Mouse (Mus musculus): ENCODE measurements at regions not wholly inside any gene's neighbourhood (a gene's known extent, or its start where the extent isn't known, plus 50 kb on each side); places are given as distances from the start of the nearest gene placed in this dataset.

DNA sequence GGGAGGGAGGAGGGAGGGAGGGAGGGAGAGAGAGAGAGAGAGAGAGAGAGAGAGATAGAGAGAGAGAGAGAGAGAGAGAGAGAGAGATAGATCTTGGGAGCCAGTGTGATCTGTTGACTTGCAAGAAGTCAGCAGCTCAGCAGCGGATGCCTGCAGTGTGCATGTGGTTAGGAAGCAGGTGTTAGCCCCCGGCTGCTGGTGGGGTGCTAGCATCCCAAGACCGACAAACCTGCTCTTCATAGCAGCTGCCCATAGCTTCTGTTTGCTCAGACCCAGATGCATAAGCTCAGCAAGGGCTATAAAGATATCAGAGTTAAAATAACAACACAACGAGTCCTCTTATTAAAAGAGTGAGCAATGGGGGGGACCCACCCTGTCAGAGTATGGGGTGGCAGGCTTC is 88.7 kb upstream of the Hdac4 start:
- DNase-seq = no peak

DNA sequence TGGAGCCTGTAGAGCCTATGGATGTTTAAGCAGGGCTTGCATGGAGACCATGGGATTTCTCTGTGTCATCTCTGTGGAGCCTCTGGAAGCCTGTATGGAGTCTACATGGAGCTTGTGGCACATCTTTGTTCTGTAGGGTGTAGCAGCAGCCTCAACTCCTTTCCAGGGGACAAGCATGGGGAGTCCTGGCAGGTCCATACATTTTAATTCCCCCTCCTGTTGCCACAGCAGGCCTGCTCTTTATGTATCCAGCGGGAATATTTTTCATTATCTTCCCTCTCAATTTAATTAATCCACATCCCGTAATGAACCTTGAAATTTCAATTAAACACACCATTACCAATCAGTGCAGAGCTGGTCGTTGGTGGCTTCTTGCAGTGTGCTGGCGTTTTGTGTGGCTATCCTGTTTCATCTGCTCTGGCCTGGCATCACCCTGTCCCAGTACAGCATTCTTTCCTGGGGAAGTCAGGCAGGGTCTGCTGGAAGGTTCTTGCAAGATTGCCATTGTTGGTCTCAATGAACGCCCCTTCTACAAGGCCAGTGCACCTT is 81.8 kb upstream of the Hdac4 start:
- no peak for DNase-seq

DNA sequence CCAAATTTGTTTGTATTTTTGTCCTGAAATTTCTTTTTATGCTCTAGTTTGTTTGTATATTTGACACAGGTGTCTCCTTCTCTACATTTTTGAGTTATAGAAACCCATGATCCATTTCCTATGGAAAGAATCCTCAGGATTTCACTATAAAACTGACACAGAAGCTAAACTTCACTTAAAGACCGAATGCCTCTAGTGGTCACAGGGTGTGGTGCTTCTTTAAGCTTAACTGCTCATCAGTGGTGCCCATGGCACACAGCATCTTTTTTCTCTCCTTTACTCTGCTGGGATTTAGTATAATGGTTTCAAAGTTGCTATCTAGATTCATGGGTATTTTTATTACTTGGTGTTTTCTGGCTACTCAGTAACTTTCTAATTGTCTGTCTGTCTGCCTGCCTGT is 79.9 kb upstream of the Hdac4 start:
- DNase-seq = no peak

- DNase-seq = no peak
These were observed 78.3 kb upstream of the Hdac4 start for GRCm38 (mm10) chr1:92273760-92274159.

GRCm38 (mm10) chr1:92271676-92272291 is 76.3 kb upstream of the Hdac4 start:
- peak; percentile 44 for DNase-seq

GRCm38 (mm10) chr1:92270486-92271058 is 75.1 kb upstream of the Hdac4 start:
- no peak for DNase-seq

DNA sequence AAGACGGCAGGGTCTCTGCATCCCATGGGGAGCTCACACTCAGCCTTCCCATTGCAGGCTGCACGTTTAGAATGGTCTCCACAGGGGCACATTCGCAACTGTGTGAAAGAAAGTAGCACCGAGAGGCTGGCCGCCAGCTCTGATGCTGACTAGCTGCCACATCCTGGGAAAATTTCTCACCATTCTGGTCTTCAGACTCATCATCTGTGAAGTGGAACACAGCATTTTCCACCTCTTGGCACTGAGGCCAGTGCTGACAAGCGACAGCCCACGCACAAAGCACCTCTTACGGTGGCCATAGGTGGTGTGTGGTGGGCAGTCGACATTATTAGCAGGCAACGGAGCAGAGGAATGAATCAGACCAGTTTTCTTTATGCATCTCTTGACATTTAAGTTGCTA is 74.0 kb upstream of the Hdac4 start:
- DNase-seq = no peak

GRCm38 (mm10) chr1:92264941-92265340 is 69.4 kb upstream of the Hdac4 start:
- DNase-seq = no peak

DNA sequence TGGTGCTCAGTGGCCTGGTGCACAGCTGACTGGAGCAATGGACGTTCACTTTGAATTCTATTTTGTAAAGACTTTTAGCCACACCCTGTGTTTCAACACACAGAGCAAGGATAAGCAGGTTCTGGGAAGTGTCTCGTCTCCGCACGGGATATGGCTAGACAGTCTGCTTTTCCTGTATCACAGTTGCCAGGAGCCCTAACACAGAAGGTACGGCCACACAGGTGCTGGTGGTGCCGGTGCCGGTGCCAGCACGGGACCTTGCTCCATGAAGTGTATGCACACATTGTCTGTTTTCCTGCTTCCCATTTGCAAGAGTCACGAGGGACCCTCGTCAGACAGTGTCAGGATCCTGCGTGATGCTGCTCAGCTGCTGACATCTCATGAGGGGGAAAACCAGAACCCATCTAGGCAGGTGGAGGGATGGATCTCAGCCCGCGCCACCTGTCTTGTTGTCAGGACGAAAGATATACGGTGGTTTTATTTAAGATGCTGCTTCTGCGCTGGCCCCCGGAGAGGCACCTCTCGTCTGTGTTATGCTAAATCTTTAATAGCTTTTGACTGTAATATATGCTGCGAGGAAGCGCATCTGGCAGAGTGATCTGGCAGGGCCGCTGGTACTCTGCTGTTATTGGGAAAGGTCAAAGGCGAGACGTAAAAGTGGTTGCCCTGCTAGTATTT is 64.4 kb upstream of the Hdac4 start:
- no peak for DNase-seq

DNA sequence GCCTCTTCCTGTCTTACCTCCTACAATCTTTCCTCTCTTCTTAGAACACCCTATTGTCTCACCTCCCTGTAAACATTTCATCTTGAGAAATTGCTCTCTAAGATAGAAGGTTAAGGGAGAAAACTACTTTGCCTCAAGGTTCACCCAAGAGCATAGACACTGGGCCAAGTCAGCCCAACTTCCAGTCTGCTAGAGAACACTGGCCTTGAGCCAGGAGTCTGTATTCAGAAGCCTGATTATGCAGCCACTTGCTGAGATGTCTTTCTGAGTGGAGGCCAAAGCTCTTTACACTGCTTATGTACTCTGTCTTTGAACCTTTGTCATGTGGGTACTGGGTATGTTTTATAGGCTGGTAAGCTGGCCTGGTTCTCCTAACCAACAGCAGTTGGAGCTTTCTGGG is 62.5 kb upstream of the Hdac4 start:
- no peak for DNase-seq

DNA sequence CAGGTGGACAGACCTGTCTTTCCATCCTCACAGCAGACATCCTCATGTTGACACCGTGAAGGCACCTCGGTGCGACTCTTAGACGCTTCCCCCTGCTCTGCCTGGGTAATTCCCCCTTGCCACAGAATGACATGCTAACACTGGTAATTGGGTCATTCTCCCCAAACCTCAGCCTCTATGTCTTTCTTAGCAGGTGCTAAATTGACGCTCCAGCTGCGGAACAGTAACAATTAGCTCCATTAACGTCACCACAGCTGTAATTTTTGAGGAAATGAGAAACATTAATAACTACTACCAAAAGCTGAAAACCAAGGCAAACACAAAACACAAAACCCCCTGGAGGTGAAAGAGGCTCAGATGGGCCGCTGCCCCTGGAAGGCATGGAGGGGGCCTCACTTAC is 57.6 kb upstream of the Hdac4 start:
- no peak for DNase-seq

- no peak for DNase-seq
These were observed 55.3 kb upstream of the Hdac4 start for GRCm38 (mm10) chr1:92250594-92251463.

Data from adrenal gland, adult 2 months (tissue).